Mouse (Mus musculus): ENCODE results near the gene Mei4. TPM values are rescaled to one million over a fixed set of nuclear protein-coding genes. Genes with fewer than 3 reads are reported as not detected.

The Mei4 gene
- polyA plus RNA-seq (2012; rRNA removed) = 0.43 and 0.51 TPM in 2 replicates

DNA sequence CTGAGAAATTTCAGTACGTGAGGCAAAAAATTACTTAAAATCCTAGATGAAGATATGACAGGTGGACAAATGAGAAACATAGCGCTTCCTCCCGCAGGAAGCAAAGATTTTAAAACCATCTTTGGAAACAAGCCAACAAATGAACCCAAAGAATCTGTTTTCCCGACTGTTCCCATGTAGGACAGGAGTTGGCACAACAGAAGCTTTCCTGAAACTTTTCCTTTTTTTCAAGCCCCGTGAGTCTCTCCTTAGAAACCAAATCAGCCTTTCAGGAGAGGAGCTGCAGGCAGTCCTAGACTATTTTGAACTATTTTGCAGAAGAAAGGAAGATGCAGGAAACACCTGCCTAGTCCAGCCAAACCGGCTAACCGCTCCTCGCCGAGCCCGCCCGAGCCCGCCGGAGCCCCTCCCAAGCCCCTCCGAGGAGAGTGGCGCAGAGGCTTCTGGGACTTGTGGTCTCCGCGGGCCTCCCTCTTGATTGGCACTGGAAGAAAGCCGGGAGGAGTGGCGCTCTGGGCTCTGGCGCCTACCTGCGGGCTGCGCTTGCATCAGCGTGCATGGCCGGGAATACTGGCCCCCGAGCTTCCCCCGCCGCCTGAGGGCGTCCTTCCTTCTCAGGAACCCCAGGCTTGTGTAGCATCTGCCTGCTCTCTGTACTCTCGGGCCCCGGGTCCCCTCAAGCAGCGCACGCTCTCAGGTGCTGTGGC lies at the start of gene Mei4:
Mei4 (plus strand) TSS at position 490 of the 707 bp plus-strand sequence.
- peak; percentile 95 for DNase-seq (ENCODE audit: low read depth)
- no peak for TF ChIP-seq POLR2A (IDR thresholded peaks at IDR 0.05; ENCODE audit: borderline replicate concordance, extremely low read depth, insufficient read depth, insufficient read length, poor library complexity, severe bottlenecking)
- peak; percentile 45; the same call in 1 of the 2 replicates for TF ChIP-seq CTCF (IDR thresholded peaks at IDR 0.05; ENCODE audit: borderline replicate concordance, extremely low read depth, insufficient read depth, insufficient read length)

DNA sequence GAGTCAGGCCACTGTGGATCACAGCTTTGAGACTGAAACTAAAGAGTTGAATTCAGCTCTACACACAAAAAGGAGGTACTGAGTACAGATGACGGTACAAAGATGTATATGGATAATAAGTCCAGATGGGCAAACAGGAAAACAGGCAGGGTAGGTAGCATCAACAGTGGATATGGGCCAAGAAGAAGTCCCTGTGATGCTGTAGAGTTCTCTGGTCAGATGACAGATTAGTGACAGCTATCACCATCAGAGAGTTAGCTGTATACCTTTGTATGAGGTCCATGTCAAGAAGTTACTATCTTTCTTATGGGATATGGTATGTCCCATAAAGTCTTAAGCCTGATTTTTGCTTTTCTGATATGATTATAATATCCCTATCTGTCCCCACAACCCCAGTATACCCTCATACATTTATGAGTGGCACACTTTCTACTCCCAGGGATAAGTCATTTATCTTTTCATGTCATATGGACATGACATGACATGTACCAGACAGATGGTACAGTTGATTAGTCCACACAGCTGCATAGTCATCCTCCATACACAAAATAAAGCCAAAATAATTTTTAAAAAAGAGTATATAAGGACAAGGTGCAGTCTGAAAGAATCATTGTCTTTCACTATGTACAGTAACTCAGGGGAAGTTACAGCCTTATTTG lies 43.6 kb upstream of the Mei4 start:
- TF ChIP-seq POLR2A (IDR thresholded peaks at IDR 0.05; ENCODE audit: borderline replicate concordance, extremely low read depth, insufficient read depth, insufficient read length, poor library complexity, severe bottlenecking) = no peak
- no peak for TF ChIP-seq CTCF (IDR thresholded peaks at IDR 0.05; ENCODE audit: borderline replicate concordance, extremely low read depth, insufficient read depth, insufficient read length)
- DNase-seq (ENCODE audit: low read depth) = no peak

DNA sequence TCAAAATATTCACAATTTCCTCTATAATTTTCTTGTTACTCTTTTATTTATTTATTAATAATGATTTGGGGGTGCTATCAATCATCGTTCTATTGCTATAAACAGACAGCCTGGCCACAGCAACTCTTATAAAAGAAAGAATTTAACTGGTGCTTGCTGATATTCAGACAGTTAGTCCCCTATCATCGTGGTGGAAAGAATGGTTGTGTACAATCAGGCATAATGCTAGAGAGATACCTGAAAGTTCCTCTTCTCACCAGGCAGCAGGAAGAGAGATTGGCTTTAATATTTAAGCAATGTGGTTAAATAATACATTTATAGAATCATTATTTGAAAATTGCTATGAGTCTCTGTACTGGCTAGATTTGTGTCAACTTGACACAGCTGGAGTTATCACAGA lies 35.9 kb upstream of the Mei4 start:
- TF ChIP-seq POLR2A (IDR thresholded peaks at IDR 0.05; ENCODE audit: borderline replicate concordance, extremely low read depth, insufficient read depth, insufficient read length, poor library complexity, severe bottlenecking) (no peak), CTCF (IDR thresholded peaks at IDR 0.05; ENCODE audit: borderline replicate concordance, extremely low read depth, insufficient read depth, insufficient read length) (no peak)
- no peak for DNase-seq (ENCODE audit: low read depth)

DNA sequence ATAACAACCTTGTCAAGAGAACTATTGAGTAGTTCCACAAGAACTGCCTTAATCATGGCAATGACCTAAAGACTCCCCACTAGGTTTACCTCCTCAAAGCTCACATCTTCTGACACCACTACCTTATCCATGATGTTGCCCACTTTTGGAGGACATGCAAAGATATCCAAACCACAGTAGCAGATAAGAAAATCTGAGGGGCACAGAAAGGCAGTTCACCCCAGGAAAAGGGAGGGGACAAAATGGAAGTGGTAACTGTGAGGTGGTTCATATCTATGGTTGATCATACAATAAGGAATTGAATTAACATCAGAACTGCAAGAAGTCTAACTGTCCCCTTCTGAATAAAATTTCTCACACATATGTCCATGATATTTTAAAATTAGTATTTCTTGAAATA lies 29.4 kb upstream of the Mei4 start:
- no peak for DNase-seq (ENCODE audit: low read depth)
- TF ChIP-seq POLR2A (IDR thresholded peaks at IDR 0.05; ENCODE audit: borderline replicate concordance, extremely low read depth, insufficient read depth, insufficient read length, poor library complexity, severe bottlenecking) (no peak), CTCF (IDR thresholded peaks at IDR 0.05; ENCODE audit: borderline replicate concordance, extremely low read depth, insufficient read depth, insufficient read length) (no peak)

DNA sequence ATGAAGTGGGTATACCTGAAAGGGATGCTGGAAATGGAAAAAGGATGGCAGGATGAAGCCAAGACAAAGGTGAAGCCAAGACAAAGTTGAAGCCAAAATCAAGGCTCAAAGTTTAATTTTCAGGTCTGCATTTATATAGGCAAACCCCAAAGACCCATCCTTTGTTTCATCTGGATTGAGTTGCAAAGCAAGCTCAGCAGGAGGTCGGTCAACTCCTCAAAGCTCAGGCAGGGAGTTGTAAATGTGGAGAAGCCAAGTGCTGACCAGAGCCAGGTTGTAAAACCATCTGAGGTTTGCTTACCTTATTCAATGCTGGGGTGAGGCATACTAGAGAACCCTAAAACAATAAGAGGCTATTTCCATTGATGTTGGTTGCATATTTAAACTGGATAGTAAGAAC lies 4.6 kb upstream of the Mei4 start:
- DNase-seq (ENCODE audit: low read depth) = no peak
- no peak for TF ChIP-seq CTCF (IDR thresholded peaks at IDR 0.05; ENCODE audit: borderline replicate concordance, extremely low read depth, insufficient read depth, insufficient read length)
- TF ChIP-seq POLR2A (IDR thresholded peaks at IDR 0.05; ENCODE audit: borderline replicate concordance, extremely low read depth, insufficient read depth, insufficient read length, poor library complexity, severe bottlenecking) = no peak

DNA sequence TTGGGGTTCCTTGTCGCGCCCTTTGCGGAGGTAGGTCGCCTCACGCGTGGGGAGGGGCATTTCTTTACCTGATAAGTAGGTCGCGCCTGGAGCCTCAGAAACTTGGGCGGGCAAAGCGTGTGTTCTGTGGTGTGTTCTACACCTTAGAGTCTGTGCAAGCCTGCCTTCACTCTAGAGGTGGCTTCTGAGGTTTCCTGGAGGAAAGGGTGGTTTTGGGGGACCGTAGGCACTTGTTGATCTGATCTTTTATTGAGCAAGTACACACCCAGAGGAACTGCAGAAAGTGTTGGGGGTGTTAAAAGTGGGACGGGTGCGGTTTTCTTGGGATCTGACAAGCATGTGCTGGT lies 391 bp downstream of the Mei4 start:
- no peak for DNase-seq (ENCODE audit: low read depth)
- TF ChIP-seq CTCF (IDR thresholded peaks at IDR 0.05; ENCODE audit: borderline replicate concordance, extremely low read depth, insufficient read depth, insufficient read length) (no peak), POLR2A (IDR thresholded peaks at IDR 0.05; ENCODE audit: borderline replicate concordance, extremely low read depth, insufficient read depth, insufficient read length, poor library complexity, severe bottlenecking) (no peak)

DNA sequence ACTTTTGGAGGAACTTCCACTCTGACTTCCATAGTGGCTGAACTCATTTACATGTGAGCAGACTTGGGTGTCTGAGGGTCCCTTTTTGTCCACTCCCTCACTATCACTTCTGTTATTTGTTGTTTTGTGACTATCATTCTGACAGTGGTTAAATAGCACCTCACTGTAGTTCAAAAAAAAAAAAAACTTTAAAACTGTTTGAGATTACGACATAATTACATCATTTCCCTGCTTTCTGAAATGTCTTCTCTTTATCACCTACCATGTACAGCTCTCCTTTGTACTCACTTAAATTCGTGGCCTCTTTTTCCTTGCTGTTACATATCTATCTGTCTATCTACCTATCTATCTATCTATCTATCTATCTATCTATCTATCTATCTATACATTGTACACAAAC lies 2.6 kb downstream of the Mei4 start:
- no peak for TF ChIP-seq POLR2A (IDR thresholded peaks at IDR 0.05; ENCODE audit: borderline replicate concordance, extremely low read depth, insufficient read depth, insufficient read length, poor library complexity, severe bottlenecking)
- no peak for TF ChIP-seq CTCF (IDR thresholded peaks at IDR 0.05; ENCODE audit: borderline replicate concordance, extremely low read depth, insufficient read depth, insufficient read length)
- no peak for DNase-seq (ENCODE audit: low read depth)

DNA sequence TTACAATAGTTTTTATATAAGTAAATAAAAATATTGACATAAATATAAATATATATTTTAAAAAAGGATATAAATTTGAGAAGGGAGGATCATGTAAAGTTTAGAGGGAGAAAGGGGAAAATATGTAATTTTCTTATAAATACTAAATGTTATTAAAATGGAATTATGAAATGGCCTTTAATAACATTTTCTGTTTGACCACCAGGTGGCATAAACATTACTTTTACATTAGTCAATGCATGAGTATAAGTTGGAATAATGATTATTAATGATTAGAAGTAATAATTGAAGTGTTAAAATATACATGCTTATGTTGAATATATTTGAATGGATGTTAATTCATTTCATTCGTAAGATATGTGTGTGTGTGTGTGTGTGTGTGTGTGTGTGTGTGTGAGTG lies 58.0 kb downstream of the Mei4 start:
- DNase-seq (ENCODE audit: low read depth) = peak; percentile 8
- TF ChIP-seq CTCF (IDR thresholded peaks at IDR 0.05; ENCODE audit: borderline replicate concordance, extremely low read depth, insufficient read depth, insufficient read length) (no peak), POLR2A (IDR thresholded peaks at IDR 0.05; ENCODE audit: borderline replicate concordance, extremely low read depth, insufficient read depth, insufficient read length, poor library complexity, severe bottlenecking) (no peak)

DNA sequence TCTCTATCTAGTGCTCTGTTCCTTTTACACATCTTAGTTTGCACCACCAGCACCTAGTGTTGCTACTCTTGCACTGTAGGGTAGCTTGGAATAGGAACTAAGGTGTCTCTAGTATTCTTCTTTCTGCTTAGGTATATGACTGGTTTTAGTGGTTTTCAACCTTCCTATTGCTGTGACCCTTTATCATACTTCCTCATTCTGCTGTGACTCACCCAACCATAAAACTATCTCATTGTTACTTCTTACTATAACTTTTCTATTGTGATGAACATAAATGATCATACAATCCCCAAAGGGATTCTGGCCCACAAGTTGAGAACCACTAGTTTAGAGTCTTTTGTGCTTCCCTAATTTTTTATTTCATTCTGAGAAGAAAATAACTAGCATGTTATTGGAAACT lies 61.3 kb downstream of the Mei4 start:
- no peak for TF ChIP-seq POLR2A (IDR thresholded peaks at IDR 0.05; ENCODE audit: borderline replicate concordance, extremely low read depth, insufficient read depth, insufficient read length, poor library complexity, severe bottlenecking)
- no peak for TF ChIP-seq CTCF (IDR thresholded peaks at IDR 0.05; ENCODE audit: borderline replicate concordance, extremely low read depth, insufficient read depth, insufficient read length)
- no peak for DNase-seq (ENCODE audit: low read depth)

DNA sequence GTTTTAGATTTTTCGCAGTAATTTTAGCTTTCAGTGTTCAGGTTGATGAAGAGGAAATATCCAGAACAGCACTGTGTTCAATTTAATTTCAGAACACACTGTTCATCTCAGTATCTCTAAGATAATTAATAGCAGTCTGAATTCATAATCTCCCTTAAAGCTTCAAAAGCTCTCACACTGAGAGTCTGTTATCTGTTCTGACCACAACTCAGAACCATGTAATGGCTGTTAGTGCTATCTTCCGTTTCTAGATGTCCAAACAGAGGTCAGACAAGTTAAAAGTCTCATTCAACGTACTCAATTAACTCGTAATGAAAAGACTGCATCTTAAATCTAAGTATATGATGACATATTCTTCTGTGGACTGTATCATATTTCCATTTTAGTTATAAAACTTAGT lies 77.1 kb downstream of the Mei4 start:
- DNase-seq (ENCODE audit: low read depth) = no peak
- TF ChIP-seq POLR2A (IDR thresholded peaks at IDR 0.05; ENCODE audit: borderline replicate concordance, extremely low read depth, insufficient read depth, insufficient read length, poor library complexity, severe bottlenecking) (no peak), CTCF (IDR thresholded peaks at IDR 0.05; ENCODE audit: borderline replicate concordance, extremely low read depth, insufficient read depth, insufficient read length) (no peak)

- TF ChIP-seq CTCF (IDR thresholded peaks at IDR 0.05; ENCODE audit: borderline replicate concordance, extremely low read depth, insufficient read depth, insufficient read length) (no peak), POLR2A (IDR thresholded peaks at IDR 0.05; ENCODE audit: borderline replicate concordance, extremely low read depth, insufficient read depth, insufficient read length, poor library complexity, severe bottlenecking) (no peak)
- no peak for DNase-seq (ENCODE audit: low read depth)
Measured at GRCm38 (mm10) chr9:81945624-81946023, 82.2 kb downstream of the Mei4 start.

DNA sequence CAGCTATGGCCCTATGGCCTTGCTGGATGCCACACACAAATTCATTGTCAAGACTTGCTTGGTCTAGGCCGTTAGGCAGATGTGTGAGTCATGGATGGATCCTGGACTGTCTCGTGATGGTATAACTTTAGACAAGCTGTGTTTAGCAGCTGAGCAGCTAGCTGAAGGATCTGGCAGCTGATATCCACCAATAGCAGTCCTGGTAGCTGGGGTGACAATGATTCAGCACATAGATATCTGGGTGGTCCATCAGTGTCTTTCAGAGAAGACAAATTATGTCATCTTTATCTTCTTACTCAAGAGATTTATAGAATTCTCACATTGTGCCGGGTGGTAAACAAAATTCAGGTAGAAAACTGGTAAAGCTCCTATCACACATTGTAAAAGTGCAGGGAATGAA lies 93.4 kb downstream of the Mei4 start:
- no peak for TF ChIP-seq CTCF (IDR thresholded peaks at IDR 0.05; ENCODE audit: borderline replicate concordance, extremely low read depth, insufficient read depth, insufficient read length)
- no peak for TF ChIP-seq POLR2A (IDR thresholded peaks at IDR 0.05; ENCODE audit: borderline replicate concordance, extremely low read depth, insufficient read depth, insufficient read length, poor library complexity, severe bottlenecking)
- DNase-seq (ENCODE audit: low read depth) = no peak
